Mouse (Mus musculus): ENCODE measurements at regions not wholly inside any gene's neighbourhood (a gene's known extent, or its start where the extent isn't known, plus 50 kb on each side); places are given as distances from the start of the nearest gene placed in this dataset.

GRCm38 (mm10) chr5:85707345-85707744 is 358.0 kb downstream of the Cenpc1 start:
- DNase-seq (ENCODE audit: extremely low read depth, insufficient read length, low spot score) = no peak

- DNase-seq (ENCODE audit: extremely low read depth, insufficient read length, low spot score) = no peak
Observed at GRCm38 (mm10) chr5:85706598-85706997, 358.8 kb downstream of the Cenpc1 start.

- DNase-seq (ENCODE audit: extremely low read depth, insufficient read length, low spot score) = no peak
Observed at GRCm38 (mm10) chr5:85706084-85706483, 359.3 kb downstream of the Cenpc1 start.

GRCm38 (mm10) chr5:85677872-85678271 is 387.5 kb downstream of the Cenpc1 start:
- no peak for DNase-seq (ENCODE audit: extremely low read depth, insufficient read length, low spot score)

- DNase-seq (ENCODE audit: extremely low read depth, insufficient read length, low spot score) = no peak
Observed at GRCm38 (mm10) chr5:85671121-85671520, 394.3 kb downstream of the Cenpc1 start.

- DNase-seq (ENCODE audit: extremely low read depth, insufficient read length, low spot score) = no peak
Observed at GRCm38 (mm10) chr5:85661487-85661886, 403.9 kb downstream of the Cenpc1 start.

- no peak for DNase-seq (ENCODE audit: extremely low read depth, insufficient read length, low spot score)
Observed at GRCm38 (mm10) chr5:85621078-85621477, 444.3 kb downstream of the Cenpc1 start.

GRCm38 (mm10) chr5:85614783-85615182 is 450.6 kb downstream of the Cenpc1 start:
- DNase-seq (ENCODE audit: extremely low read depth, insufficient read length, low spot score) = no peak

- DNase-seq (ENCODE audit: extremely low read depth, insufficient read length, low spot score) = no peak
Observed at GRCm38 (mm10) chr5:85612606-85613005, 452.8 kb downstream of the Cenpc1 start.

GRCm38 (mm10) chr5:85609104-85609503 is 456.3 kb downstream of the Cenpc1 start:
- DNase-seq (ENCODE audit: extremely low read depth, insufficient read length, low spot score) = no peak

GRCm38 (mm10) chr5:85598164-85598563 is 467.2 kb downstream of the Cenpc1 start:
- DNase-seq (ENCODE audit: extremely low read depth, insufficient read length, low spot score) = no peak

GRCm38 (mm10) chr5:85595082-85595447 is 470.3 kb downstream of the Cenpc1 start:
- DNase-seq (ENCODE audit: extremely low read depth, insufficient read length, low spot score) = no peak

GRCm38 (mm10) chr5:85594413-85595081 is 470.8 kb downstream of the Cenpc1 start:
- DNase-seq (ENCODE audit: extremely low read depth, insufficient read length, low spot score) = no peak

- DNase-seq (ENCODE audit: extremely low read depth, insufficient read length, low spot score) = no peak
Observed at GRCm38 (mm10) chr5:85592236-85592635, 473.1 kb downstream of the Cenpc1 start.

GRCm38 (mm10) chr5:85586727-85587126 is 478.7 kb downstream of the Cenpc1 start:
- DNase-seq (ENCODE audit: extremely low read depth, insufficient read length, low spot score) = peak; percentile 0

- no peak for DNase-seq (ENCODE audit: extremely low read depth, insufficient read length, low spot score)
Observed at GRCm38 (mm10) chr5:85572531-85572930, 492.9 kb downstream of the Cenpc1 start.

- DNase-seq (ENCODE audit: extremely low read depth, insufficient read length, low spot score) = no peak
Observed at GRCm38 (mm10) chr5:85571967-85572366, 493.4 kb downstream of the Cenpc1 start.

GRCm38 (mm10) chr5:85571381-85571780 is 494.0 kb downstream of the Cenpc1 start:
- DNase-seq (ENCODE audit: extremely low read depth, insufficient read length, low spot score) = no peak

- no peak for DNase-seq (ENCODE audit: extremely low read depth, insufficient read length, low spot score)
Observed at GRCm38 (mm10) chr5:85536329-85536728, 529.1 kb downstream of the Cenpc1 start.

GRCm38 (mm10) chr5:85525385-85526194 is 539.8 kb downstream of the Cenpc1 start:
- DNase-seq (ENCODE audit: extremely low read depth, insufficient read length, low spot score) = no peak

GRCm38 (mm10) chr5:85505244-85505643 is 560.1 kb downstream of the Cenpc1 start:
- DNase-seq (ENCODE audit: extremely low read depth, insufficient read length, low spot score) = no peak

- no peak for DNase-seq (ENCODE audit: extremely low read depth, insufficient read length, low spot score)
Observed at GRCm38 (mm10) chr5:85497261-85497660, 568.1 kb downstream of the Cenpc1 start.
